Mouse (Mus musculus) CD4-positive helper T cell, adult 2 months (primary cell): ENCODE results near the gene Ngdn.
"Not testable (repeated sequence)": the region's sequence is repeated elsewhere in the genome, so short reads cannot be mapped to it uniquely, and the experiment has no call there.

Experiments used
- DNase-seq: peaks from one replicate; pipeline ENCODE4 v3.0.0-alpha.2; 2012; ENCODE audit warnings: low read depth, missing footprints, low spot score

Ngdn gene

DNA sequence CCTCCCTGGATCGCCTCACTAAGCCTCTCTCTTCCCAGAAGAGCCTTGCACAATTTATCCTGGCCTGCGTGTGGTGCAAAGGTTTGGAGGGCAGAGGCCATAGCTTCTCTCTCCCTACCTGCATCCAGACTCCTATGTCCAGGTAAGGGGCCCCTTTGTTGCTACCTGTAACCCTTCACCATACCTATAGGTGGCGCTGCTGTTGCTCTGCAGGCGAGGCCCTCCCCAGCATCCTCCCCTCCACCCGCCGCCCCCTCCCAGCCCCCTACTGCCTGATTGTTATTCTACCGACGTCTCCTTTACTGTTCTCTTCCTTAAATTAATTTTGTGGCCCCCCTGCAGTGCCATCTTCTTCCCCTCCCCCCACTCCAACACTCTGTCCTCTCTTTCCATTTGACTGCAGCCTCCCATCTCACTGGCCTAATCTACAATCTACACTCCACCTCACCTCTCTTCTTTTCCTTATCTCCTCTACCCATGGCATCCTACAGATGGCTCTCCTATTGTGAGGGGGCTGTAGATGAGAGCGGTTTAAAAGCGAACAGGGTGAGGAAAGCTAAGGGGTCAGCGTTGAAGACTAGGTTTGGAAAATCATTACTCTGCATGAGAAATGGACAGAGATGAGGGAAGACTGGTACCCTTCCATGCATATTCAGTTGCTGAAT is 13.9 kb downstream of the Ngdn start:
- DNase-seq, result peak; percentile 48

DNA sequence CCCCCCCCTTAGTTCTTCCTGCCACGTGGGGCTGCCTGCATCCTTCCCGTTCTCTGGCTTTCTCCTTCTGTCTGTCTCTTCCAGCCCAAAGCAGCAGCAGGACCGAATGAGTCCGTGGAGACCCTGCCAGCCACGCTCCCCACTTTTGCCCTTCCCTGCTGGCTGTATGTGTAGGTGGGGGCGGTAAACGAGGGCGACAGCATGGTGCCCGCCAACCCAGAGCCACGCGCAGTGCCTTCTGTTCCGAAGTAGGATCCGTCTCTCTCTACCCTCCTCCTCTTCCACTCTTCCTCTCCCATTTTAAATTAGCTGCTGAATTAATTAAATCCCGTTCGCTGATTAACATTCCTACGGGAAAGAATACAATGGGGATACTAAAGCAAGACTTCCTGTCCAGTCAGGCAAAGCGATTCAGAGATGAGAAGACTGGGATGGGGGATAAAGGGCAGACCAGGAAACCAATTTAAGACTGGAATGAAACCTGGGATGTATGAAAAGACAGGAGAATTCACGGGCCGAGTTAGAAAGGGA is 17.5 kb downstream of the Ngdn start:
- no peak for DNase-seq

- not testable (repeated sequence) for DNase-seq
Observed at GRCm38 (mm10) chr14:55043694-55044093, 28.4 kb downstream of the Ngdn start.

GRCm38 (mm10) chr14:55047971-55048531 is 32.8 kb downstream of the Ngdn start:
- DNase-seq, result no peak

DNA sequence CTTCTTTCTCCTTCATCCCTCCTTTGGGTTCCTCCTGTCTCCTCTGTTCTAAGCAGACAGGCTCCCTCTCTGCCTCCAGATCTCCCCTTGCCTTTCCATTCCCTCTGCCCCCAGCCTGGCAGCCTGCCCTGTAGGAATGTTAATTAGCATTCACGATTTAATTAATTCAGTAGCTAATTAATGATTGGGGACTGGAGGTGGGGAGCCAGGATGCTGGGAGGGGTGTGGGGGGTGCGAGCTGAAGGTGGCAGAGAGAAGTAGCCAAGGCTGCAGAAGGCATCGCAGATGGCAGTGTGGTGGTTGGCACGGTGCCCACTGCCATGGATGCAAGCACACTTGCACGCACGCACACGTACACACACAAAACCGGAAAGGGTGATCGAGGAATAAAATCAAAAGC is 37.2 kb downstream of the Ngdn start:
- no peak for DNase-seq

DNA sequence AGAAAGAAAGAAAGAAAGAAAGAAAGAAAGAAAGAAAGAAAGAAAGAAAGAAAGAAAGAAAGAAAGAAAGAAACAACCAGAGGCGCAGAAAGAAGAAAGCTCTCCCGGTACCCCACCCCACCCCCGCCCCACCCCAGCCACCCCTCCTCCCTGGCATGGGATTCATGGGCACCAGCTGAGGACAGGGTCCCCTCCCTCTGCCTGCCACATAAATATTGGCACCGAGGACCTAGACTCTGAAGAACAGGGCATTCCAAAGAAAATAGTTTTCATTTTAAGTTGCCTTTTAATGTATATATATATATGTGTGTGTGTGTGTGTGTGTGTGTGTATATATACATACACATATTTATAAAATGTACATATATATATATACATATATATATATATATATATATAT is 37.8 kb downstream of the Ngdn start:
- no peak for DNase-seq

GRCm38 (mm10) chr14:55053708-55054190 is 38.5 kb downstream of the Ngdn start:
- no peak for DNase-seq

DNA sequence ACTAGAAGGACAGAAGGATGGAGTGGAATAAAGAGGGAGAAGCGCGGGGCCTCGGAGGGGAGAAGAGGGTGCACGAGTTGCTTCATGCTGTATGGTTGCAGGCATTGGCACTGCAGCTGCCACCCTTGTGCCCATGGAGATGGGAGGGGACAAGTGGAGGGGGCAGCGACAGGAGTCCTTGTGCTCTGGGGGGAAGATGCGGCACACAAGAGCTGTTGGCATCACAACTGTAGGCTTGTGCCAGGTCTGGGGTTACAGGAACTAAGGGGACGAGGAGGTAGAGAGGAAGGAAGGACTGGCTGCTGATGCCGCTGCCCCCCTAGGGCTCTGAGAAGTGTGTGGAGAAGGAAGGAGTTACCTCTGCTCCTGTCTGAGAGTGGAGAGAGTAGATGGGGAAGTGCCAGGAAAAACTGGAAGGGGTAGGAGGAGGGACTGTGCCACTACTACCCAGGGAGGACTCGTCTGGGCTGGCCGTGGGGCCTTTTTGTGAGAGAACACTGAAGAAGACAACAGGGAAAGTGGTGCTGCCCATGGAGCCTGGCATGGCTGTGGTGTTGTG is 39.0 kb downstream of the Ngdn start:
- DNase-seq, result no peak

- DNase-seq, result no peak
Observed at GRCm38 (mm10) chr14:55055167-55055834, 40.0 kb downstream of the Ngdn start.

GRCm38 (mm10) chr14:55059009-55059408 is 43.8 kb downstream of the Ngdn start:
- DNase-seq, result no peak

- DNase-seq, result no peak
Observed at GRCm38 (mm10) chr14:55059931-55060330, 44.7 kb downstream of the Ngdn start.

DNA sequence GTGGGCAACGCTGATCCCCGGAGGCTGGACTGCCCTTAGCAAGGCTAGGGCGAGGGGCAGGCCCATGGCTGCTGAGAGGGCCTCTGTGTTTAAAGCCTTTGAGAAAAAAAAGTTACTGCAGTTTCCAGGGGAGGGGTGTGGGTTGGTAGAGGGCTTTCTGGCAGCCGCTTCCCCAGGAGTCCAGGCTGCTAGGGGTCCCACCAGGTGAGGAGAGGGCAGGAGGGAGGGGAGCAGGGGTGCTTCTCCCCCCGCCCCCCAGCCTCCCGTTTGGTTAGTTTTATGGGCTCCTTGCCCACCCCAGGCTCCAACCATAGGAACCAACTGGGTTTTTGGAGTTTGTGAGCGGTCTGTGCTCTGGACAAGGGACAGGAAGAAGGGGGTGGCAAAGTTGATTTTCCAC is 46.6 kb downstream of the Ngdn start:
- DNase-seq, result no peak

- peak; percentile 48 for DNase-seq
Observed at GRCm38 (mm10) chr14:55062626-55063025, 47.4 kb downstream of the Ngdn start.

- no peak for DNase-seq
Observed at GRCm38 (mm10) chr14:55063117-55063516, 47.9 kb downstream of the Ngdn start.

- DNase-seq, result no peak
Observed at GRCm38 (mm10) chr14:55063581-55064381, 48.5 kb downstream of the Ngdn start.

DNA sequence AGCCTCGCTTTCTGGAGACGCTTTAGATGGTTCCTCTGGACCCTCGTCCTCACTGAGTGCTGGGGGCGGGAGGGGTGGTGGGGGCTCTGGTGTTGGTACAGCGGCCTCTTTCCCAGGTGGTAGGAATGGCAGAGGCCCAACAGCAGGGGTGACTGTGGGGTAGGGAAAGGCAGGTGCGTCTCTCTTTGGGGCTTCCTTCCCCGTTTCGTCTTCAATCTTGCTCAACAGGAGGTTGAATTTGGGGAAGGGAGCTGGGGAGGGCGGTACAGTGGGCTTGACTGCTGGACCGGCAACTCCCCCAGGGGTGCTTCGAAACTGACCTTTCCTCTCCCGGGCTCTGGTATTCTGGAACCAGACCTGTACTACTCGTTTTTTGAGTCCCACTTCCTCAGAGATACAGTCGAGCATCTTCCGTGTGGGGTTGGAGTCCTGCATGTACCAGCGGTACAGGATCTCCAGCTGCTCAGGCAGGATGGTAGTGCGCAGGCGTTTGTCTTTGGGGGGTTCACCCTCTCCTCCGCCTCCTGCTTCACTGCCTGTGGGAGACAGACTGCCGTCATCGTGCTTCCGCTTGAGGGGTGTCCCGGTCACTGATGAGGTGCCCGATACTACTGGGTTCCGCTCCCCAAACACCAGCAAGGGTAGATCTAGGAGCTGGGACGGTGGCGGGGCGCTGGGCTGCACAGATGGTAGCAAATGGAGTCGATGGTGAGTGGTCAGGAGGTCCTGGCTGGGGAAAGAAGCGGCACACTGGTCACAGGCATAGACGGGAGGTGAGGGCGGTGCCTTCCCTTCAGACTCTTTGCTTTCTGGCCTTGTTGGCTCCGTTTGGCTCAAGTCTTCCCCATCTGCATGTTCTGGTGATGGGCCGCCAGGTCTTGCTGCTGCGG is 49.5 kb downstream of the Ngdn start:
- DNase-seq, result no peak

DNA sequence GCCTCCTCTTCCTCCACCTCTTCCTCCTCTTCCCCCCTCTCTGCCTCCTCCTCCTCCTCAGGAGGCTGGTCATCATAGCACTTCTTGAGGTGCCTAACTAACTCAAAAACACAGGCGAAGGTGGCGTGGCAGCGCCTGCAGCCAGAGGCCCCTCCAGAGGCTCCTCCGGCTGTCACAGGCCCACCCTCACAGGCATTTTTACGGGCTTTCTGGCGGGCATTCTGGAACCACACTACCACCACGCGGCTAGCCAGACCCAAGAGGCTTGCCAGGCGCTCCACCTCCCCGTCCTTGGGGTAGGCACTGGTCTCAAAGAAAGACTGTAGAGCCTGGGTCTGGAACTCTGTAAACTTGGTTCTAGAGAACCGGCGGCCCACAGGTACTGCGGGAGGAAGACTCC is 50.1 kb downstream of the Ngdn start:
- no peak for DNase-seq

DNA sequence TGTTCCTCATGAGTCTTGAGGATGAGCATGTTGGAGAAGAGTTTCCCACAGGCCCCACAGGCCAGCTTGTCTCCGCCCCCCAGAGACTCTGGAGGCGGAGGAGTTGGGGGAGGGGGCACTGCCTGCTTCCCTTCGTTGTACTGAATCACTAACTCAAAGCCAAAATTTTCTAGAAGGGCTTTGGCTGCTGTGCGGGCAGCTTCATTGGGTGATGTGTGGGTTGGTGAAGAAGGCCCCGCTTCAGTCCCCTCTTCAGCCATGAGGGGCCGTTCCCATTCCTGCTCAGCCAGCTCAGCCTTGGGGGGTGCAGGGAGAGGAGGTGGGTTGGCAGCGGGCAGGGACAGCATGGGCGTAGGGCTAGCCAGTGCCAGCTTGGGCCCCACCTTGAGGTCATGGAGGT is 50.8 kb downstream of the Ngdn start:
- DNase-seq, result no peak

DNA sequence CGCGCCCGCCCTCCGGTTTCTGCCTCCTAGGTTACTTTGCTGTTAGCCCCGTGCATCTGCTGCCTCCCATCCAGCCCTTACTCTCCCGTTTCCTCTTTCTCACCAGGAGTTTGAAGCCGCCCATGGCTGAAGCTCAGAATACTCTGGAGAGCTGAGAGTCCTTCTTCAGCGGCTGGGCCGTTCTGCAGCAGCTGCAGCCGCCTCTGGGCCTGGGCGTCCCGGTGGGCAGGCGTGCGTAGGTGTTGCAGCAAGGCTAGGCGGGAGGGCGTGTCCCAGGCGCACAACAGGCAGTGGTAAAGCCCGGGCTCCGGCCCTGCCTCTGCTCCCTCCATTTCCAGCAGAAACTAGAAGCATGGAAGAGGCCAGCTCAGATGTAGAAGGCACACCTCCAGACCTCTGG is 56.5 kb downstream of the Ngdn start:
- no peak for DNase-seq
